Mouse (Mus musculus) midbrain, embryonic 14.5 days (tissue): ENCODE data around the gene Dab1. TPM values are rescaled to one million over a fixed set of nuclear protein-coding genes. Genes with fewer than 3 reads are reported as not detected.

Experiments used
- ATAC-seq: fragments of 200-750 bp; cut with Nextera tagmentation; 2 replicates; pipeline ENCODE4 v1.8.0; 2017; ENCODE audit warnings: moderate number of reproducible peaks, moderate library complexity; ENCODE audit not compliant: low FRiP score, low TSS enrichment
- DNase-seq: peaks from one replicate; pipeline ENCODE4 v3.0.0-alpha.2; 2015
- H3K27ac ChIP-seq: fragments of 300-500 bp; sonication (generic); replicated peaks from 2 replicates; pipeline ENCODE4 v1.5.1; 2014; ENCODE audit warnings: mild to moderate bottlenecking, low read depth, low read length, moderate library complexity
- H3K27me3 ChIP-seq: fragments of 300-500 bp; sonication (generic); 2 replicates; pipeline ENCODE4 v1.6.1; 2014; ENCODE audit warnings: low read length, control low read depth, mixed read lengths; ENCODE audit not compliant: control insufficient read depth, insufficient read depth
- H3K36me3 ChIP-seq: fragments of 300-500 bp; sonication (generic); 2 replicates; pipeline ENCODE4 v1.6.1; 2014; ENCODE audit warnings: low read length, control low read depth; ENCODE audit not compliant: control insufficient read depth, insufficient read depth
- H3K4me1 ChIP-seq: fragments of 300-500 bp; sonication (generic); 2 replicates; pipeline ENCODE4 v1.6.1; 2014; ENCODE audit warnings: mild to moderate bottlenecking, antibody characterized with exemption, low read length, control low read depth; ENCODE audit not compliant: control insufficient read depth, insufficient read depth
- H3K4me2 ChIP-seq: fragments of 300-500 bp; sonication (generic); 2 replicates; pipeline ENCODE4 v1.6.1; 2014; ENCODE audit warnings: mild to moderate bottlenecking, low read length, moderate library complexity
- H3K4me3 ChIP-seq: fragments of 300-500 bp; sonication (generic); replicated peaks from 2 replicates; pipeline ENCODE4 v1.5.1; 2014; ENCODE audit warnings: low read depth, low read length
- H3K9ac ChIP-seq: fragments of 300-500 bp; sonication (generic); replicated peaks from 2 replicates; pipeline ENCODE4 v1.6.1; 2014; ENCODE audit warnings: mild to moderate bottlenecking, low read length, moderate library complexity
- H3K9me3 ChIP-seq: fragments of 300-500 bp; sonication (generic); 2 replicates; pipeline ENCODE4 v1.6.1; 2016; ENCODE audit warnings: low read length, control low read depth, mixed read lengths; ENCODE audit not compliant: control insufficient read depth
- WGBS: fragments of 180-500 bp; shearing (Covaris S2); extraction: QIAGEN DNeasy Blood & Tissue Kit; methylation state at CpG from one replicate; pipeline ENCODE4 v1.1.7; 2014; 5-methylcytosine and 5-hydroxymethylcytosine counted together
- polyA plus RNA-seq: library from polyadenylated mRNA; unstranded; fragments of >200 nt; fragmentation: Nextera tagmentation; extraction: Ambion mirVana; gene quantifications from 2 replicates; pipeline ENCODE4 v1.2.1, GENCODE M21; 2014

The Dab1 gene
- polyA plus RNA-seq, 1 experiment from 2014 or later, result 146 TPM

GRCm38 (mm10) chr4:104512513-104512912, 893.4 kb downstream of the Dab1 start:
- H3K4me3 ChIP-seq, result no peak overlapping the region
- WGBS, result 79% methylated on average over 8 of the region's 8 CpGs
- no peaks in the 10 kb centered on the region for H3K9me3 ChIP-seq
- H3K4me2 ChIP-seq, result no peak overlapping the region
- ATAC-seq (no peak), DNase-seq (no peak)
- H3K27me3 ChIP-seq, result no peaks in the 10 kb centered on the region
- no peak overlapping the region for H3K9ac ChIP-seq
- H3K27ac ChIP-seq, result no peak overlapping the region
- H3K4me1 ChIP-seq, result peaks cover 25% of the 10 kb centered on the region
- H3K36me3 ChIP-seq, result no peaks in the 10 kb centered on the region

DNA sequence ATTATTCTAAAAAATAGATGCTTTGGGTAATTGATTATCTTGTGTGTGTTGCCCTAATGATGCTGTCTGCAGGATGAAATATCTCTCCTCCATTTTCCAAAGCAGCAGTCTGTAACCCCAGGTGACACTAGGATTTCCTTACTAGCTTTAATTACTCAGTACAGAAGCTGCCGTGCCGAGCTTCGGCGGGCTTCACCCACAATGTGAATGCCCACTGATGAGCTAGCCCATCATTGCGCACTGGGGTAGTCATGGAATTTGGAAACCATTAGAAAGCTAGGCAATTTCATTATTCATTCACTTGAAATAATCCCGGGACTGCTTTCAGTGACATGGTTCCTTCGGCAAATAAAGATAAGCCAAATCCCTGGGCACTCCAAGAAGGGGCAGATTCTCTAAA, 894.5 kb downstream of the Dab1 start:
- H3K4me3 ChIP-seq, result no peak overlapping the region
- peak overlapping the region; percentile 9; the same call in 1 of the 2 replicates for H3K9ac ChIP-seq
- peak overlapping the region; percentile 63 for H3K27ac ChIP-seq
- H3K4me2 ChIP-seq, result peak overlapping the region; percentile 18
- H3K4me1 ChIP-seq, result peaks cover 25% of the 10 kb centered on the region
- H3K27me3 ChIP-seq, result no peaks in the 10 kb centered on the region
- H3K9me3 ChIP-seq, result no peaks in the 10 kb centered on the region
- H3K36me3 ChIP-seq, result no peaks in the 10 kb centered on the region
- DNase-seq, result peak; percentile 68
- 21% methylated on average over 7 of the region's 7 CpGs for WGBS
- ATAC-seq, result no peak

GRCm38 (mm10) chr4:104514568-104515000, 895.4 kb downstream of the Dab1 start:
- Histone ChIP-seq H3K9me3 (no peaks in the 10 kb centered on the region), H3K4me2 (peak overlapping the region; percentile 18), H3K4me1 (peaks cover 19% of the 10 kb centered on the region), H3K27me3 (no peaks in the 10 kb centered on the region), H3K4me3 (no peak overlapping the region), H3K9ac (no peak overlapping the region), H3K36me3 (no peaks in the 10 kb centered on the region), H3K27ac (peak overlapping the region; percentile 63; the same call in 1 of the 2 replicates)
- DNase-seq, result peak; percentile 64
- 6% methylated on average over 10 of the region's 10 CpGs for WGBS
- ATAC-seq, result peak; percentile 50; the same call in 1 of the 2 replicates

GRCm38 (mm10) chr4:104515681-104516080, 896.5 kb downstream of the Dab1 start:
- Histone ChIP-seq H3K4me2 (no peak overlapping the region), H3K4me1 (peaks cover 19% of the 10 kb centered on the region), H3K4me3 (no peak overlapping the region), H3K27me3 (no peaks in the 10 kb centered on the region), H3K9ac (no peak overlapping the region), H3K27ac (no peak overlapping the region), H3K9me3 (no peaks in the 10 kb centered on the region), H3K36me3 (no peaks in the 10 kb centered on the region)
- ATAC-seq (no peak), DNase-seq (peak; percentile 46)
- WGBS, result 59% methylated on average over 5 of the region's 5 CpGs

- no peak overlapping the region for H3K4me3 ChIP-seq
- WGBS, result 50% methylated on average over 8 of the region's 8 CpGs
- no peak overlapping the region for H3K9ac ChIP-seq
- ATAC-seq (no peak), DNase-seq (peak; percentile 34)
- peaks cover 13% of the 10 kb centered on the region for H3K4me1 ChIP-seq
- H3K9me3 ChIP-seq, result no peaks in the 10 kb centered on the region
- no peaks in the 10 kb centered on the region for H3K36me3 ChIP-seq
- no peak overlapping the region for H3K27ac ChIP-seq
- no peaks in the 10 kb centered on the region for H3K27me3 ChIP-seq
- H3K4me2 ChIP-seq, result no peak overlapping the region
Observed at GRCm38 (mm10) chr4:104522324-104522723, 903.2 kb downstream of the Dab1 start.

DNA sequence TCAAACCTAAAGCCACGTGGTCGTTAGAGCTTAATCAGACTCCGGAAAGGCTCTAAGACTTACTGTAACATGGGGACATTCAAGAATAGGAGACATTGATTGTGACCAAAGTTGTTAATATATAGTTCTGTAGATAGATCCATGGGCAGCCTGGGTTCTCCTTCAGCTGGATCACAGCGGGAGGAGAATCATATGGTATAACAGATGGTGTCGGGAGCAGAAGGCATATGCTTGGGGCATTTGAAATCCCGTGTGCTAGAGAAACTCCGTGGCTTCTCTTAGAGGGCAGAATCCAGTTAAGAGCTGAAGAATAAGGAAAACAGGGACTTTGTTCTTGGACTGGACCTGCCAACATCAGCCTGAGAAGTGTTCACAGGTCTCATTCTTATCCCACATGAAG, 904.6 kb downstream of the Dab1 start:
- WGBS, result 77% methylated on average over 7 of the region's 7 CpGs
- DNase-seq (no peak), ATAC-seq (no peak)

GRCm38 (mm10) chr4:104529905-104530646, 910.9 kb downstream of the Dab1 start:
- Histone ChIP-seq H3K4me1 (no peaks in the 10 kb centered on the region), H3K9ac (no peak overlapping the region), H3K9me3 (no peaks in the 10 kb centered on the region), H3K4me3 (no peak overlapping the region), H3K27ac (no peak overlapping the region), H3K36me3 (no peaks in the 10 kb centered on the region), H3K27me3 (no peaks in the 10 kb centered on the region), H3K4me2 (no peak overlapping the region)
- DNase-seq, result no peak
- ATAC-seq, result no peak
- WGBS, result 85% methylated on average over 4 of the region's 4 CpGs

More for the DNA sequence above, 904.6 kb downstream of the Dab1 start:
- Histone ChIP-seq H3K27ac (no peak overlapping the region), H3K4me2 (no peak overlapping the region), H3K4me3 (no peak overlapping the region), H3K36me3 (no peaks in the 10 kb centered on the region), H3K4me1 (peaks cover 13% of the 10 kb centered on the region), H3K27me3 (no peaks in the 10 kb centered on the region), H3K9ac (no peak overlapping the region), H3K9me3 (no peaks in the 10 kb centered on the region)

GRCm38 (mm10) chr4:104532846-104533245, 913.7 kb downstream of the Dab1 start:
- WGBS, result 83% methylated on average over 4 of the region's 4 CpGs
- Histone ChIP-seq H3K9ac (no peak overlapping the region), H3K27ac (no peak overlapping the region)

DNA sequence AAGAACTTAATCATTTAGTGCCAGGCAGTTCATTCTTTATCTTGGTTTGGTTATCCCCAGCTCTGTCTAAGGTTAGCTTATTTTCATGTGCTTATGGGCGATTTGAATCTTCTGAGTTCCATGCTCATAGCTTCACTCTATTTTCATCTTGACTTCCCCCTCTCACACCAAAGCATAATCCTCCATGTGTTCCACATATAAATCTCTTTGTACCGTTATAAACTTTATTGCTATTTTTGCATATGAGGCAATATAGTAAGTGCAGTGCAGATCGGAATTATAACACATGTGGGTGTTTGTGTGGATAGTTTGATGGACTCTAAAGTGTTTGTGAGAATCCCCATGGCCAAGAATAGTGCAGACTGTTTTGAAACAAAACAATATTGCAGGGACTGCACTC, 919.3 kb downstream of the Dab1 start:
- DNase-seq (no peak), ATAC-seq (no peak)
- H3K9me3 ChIP-seq, result no peaks in the 10 kb centered on the region
- H3K4me2 ChIP-seq, result no peak overlapping the region
- no peak overlapping the region for H3K9ac ChIP-seq
- 90% methylated on average over 3 of the region's 3 CpGs for WGBS
- H3K36me3 ChIP-seq, result no peaks in the 10 kb centered on the region
- no peaks in the 10 kb centered on the region for H3K4me1 ChIP-seq
- no peak overlapping the region for H3K4me3 ChIP-seq
- no peaks in the 10 kb centered on the region for H3K27me3 ChIP-seq
- no peak overlapping the region for H3K27ac ChIP-seq

More at GRCm38 (mm10) chr4:104532846-104533245, 913.7 kb downstream of the Dab1 start:
- DNase-seq (no peak), ATAC-seq (no peak)
- Histone ChIP-seq H3K4me2 (no peak overlapping the region), H3K27me3 (no peaks in the 10 kb centered on the region), H3K36me3 (no peaks in the 10 kb centered on the region), H3K4me3 (no peak overlapping the region), H3K9me3 (no peaks in the 10 kb centered on the region), H3K4me1 (no peaks in the 10 kb centered on the region)
